Mouse (Mus musculus) megakaryocyte, embryonic 14.5 days (primary cell): ENCODE measurements around the gene Ubp1.

ENCODE experiments used
- FLI1 ChIP-seq: IDR thresholded peaks from 2 replicates; pipeline ENCODE4 v1.6.1; 2012; ENCODE audit warnings: low read length, inconsistent platforms, mixed read lengths
- GATA1 ChIP-seq: IDR thresholded peaks from 3 replicates; pipeline ENCODE4 v1.6.1; 2012; ENCODE audit warnings: mixed read lengths, low read length, inconsistent platforms, borderline replicate concordance

GRCm38 (mm10) chr9:113984946-113985620 lies 54.3 kb downstream of the Ubp1 start:
- TF ChIP-seq GATA1, result no peak
- no peak for TF ChIP-seq FLI1
